Mouse (Mus musculus): Measurements from ENCODE around the gene Rbbp6. TPM values are rescaled to one million over a fixed set of nuclear protein-coding genes. Genes with fewer than 3 reads are reported as not detected.

Gene Rbbp6
- 6.5 and 13.6 TPM in 2 replicates for polyA plus RNA-seq (2012; rRNA removed; ENCODE audit: low replicate concordance)

DNA sequence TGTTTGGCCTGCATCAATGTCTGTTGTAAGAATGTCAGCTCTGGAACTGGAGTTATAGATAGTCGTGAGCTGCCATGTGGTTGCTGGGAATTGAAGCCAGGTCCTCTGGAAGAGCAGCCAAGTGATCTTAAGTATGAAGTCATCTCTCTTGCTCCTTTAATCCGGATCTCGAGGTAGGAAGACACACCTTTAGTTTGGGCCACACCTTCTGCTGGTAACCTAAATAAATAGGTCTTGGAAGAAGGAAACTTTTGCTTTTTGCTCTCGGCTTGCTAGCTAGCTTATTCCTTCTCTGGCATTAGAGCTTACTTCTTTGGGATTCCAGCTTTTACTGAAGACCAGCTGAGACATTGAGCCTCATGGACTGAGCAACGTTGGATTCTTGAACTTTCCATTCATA, at the start of gene Rbbp6:
Gene Rbbp6, plus strand, starts transcription at position 301 of the 400 bp plus-strand sequence.

Other genes with a start within 250 kb of the Rbbp6 start
- gene Tnrc6a, start 158.2 kb downstream of the Rbbp6 start, polyA plus RNA-seq (2012; rRNA removed; ENCODE audit: low replicate concordance) = 44.8 and 46.3 TPM in 2 replicates
- gene Slc5a11, start 249.1 kb downstream of the Rbbp6 start, polyA plus RNA-seq (2012; rRNA removed; ENCODE audit: low replicate concordance) = 0.19 and 5.1 TPM in 2 replicates

Data from mammary gland, adult 2 months (tissue).